Mouse (Mus musculus): Measurements from ENCODE around the gene Mfsd7a.

Gene Mfsd7a

GRCm38 (mm10) chr5:108431196-108431595 is 17.5 kb downstream of the Mfsd7a start:
- DNase-seq (ENCODE audit: low read depth): no peak

- DNase-seq (ENCODE audit: low read depth): peak; percentile 75
Measured at GRCm38 (mm10) chr5:108427186-108427585, 21.5 kb downstream of the Mfsd7a start.

- no peak for DNase-seq (ENCODE audit: low read depth)
Measured at GRCm38 (mm10) chr5:108423427-108423826, 25.3 kb downstream of the Mfsd7a start.

- no peak for DNase-seq (ENCODE audit: low read depth)
Measured at GRCm38 (mm10) chr5:108422741-108423140, 25.9 kb downstream of the Mfsd7a start.

- no peak for DNase-seq (ENCODE audit: low read depth)
Measured at GRCm38 (mm10) chr5:108414711-108415110, 34.0 kb downstream of the Mfsd7a start.

- DNase-seq (ENCODE audit: low read depth): no peak
Measured at GRCm38 (mm10) chr5:108406977-108407376, 41.7 kb downstream of the Mfsd7a start.

GRCm38 (mm10) chr5:108405460-108405859 is 43.2 kb downstream of the Mfsd7a start:
- DNase-seq (ENCODE audit: low read depth): peak; percentile 15

GRCm38 (mm10) chr5:108403453-108403852 is 45.2 kb downstream of the Mfsd7a start:
- no peak for DNase-seq (ENCODE audit: low read depth)
